In genomic region chr1:182281251-182281711, GRCm38 (mm10) we compare ENCODE assay signal across 8 mouse cellular contexts. TPM values are rescaled to one million over a fixed set of nuclear protein-coding genes. Genes with fewer than 3 reads are reported as not detected.
DNase-seq lines count a peak whose midpoint lies in the region; ATAC-seq lines count a peak whose summit lies in the region.

No protein-coding gene starts in this region.

- H3K4me3 ChIP-seq in erythroblast, embryonic 14.5 days (replicated peaks) = peak overlapping the region; percentile 92
- H3K4me3 ChIP-seq in intestine, embryonic 14.5 days (ENCODE audit: low read depth, low read length) = peak overlapping the region; percentile 83
- peak overlapping the region; percentile 64 for H3K4me3 ChIP-seq in midbrain, embryonic 13.5 days (replicated peaks)

- H3K36me3 ChIP-seq in erythroblast, embryonic 14.5 days (ENCODE audit: control insufficient read depth) = peaks cover 48% of the 10 kb centered on the region
- H3K36me3 ChIP-seq in intestine, embryonic 14.5 days (ENCODE audit: control insufficient read depth, insufficient read depth, low read length) = peaks cover 29% of the 10 kb centered on the region
- peaks cover 30% of the 10 kb centered on the region for H3K36me3 ChIP-seq in midbrain, embryonic 13.5 days

- peaks cover 47% of the 10 kb centered on the region for H3K4me1 ChIP-seq in erythroblast, embryonic 14.5 days (ENCODE audit: control insufficient read depth)
- H3K4me1 ChIP-seq in intestine, embryonic 14.5 days (replicated peaks; ENCODE audit: control insufficient read depth, insufficient read depth, low read length) = peaks cover 10% of the 10 kb centered on the region
- peaks cover 24% of the 10 kb centered on the region for H3K4me1 ChIP-seq in midbrain, embryonic 13.5 days (replicated peaks)

- 23% methylated on average over 9 of the region's 9 CpGs for WGBS in intestine, embryonic 14.5 days
- 24% methylated on average over 9 of the region's 9 CpGs for WGBS in midbrain, embryonic 13.5 days

- H3K9ac ChIP-seq in intestine, embryonic 14.5 days (ENCODE audit: low read length) = peak overlapping the region; percentile 87; the same call in 1 of the 2 replicates
- peak overlapping the region; percentile 51 for H3K9ac ChIP-seq in midbrain, embryonic 13.5 days (replicated peaks)

- ATAC-seq in intestine, embryonic 14.5 days (replicated peaks; ENCODE audit: low FRiP score, low TSS enrichment, low read depth) = no peak
- ATAC-seq in midbrain, embryonic 13.5 days = no peak

- H3K9me3 ChIP-seq in erythroblast, embryonic 14.5 days (ENCODE audit: control insufficient read depth, low read length) = no peaks in the 10 kb centered on the region
- no peaks in the 10 kb centered on the region for H3K9me3 ChIP-seq in intestine, embryonic 14.5 days (ENCODE audit: control insufficient read depth, low read length)
- no peaks in the 10 kb centered on the region for H3K9me3 ChIP-seq in midbrain, embryonic 13.5 days

- H3K27ac ChIP-seq in intestine, embryonic 14.5 days (ENCODE audit: low read depth) = no peak overlapping the region
- 0 out of 2 replicates have a peak overlapping the region, but pooled peaks have one; percentile 3 for H3K27ac ChIP-seq in midbrain, embryonic 13.5 days

- peak; percentile 31 for DNase-seq in adrenal gland, postnatal 14 days
- no peak for DNase-seq in adrenal gland, postnatal 4 days (ENCODE audit: low spot score in 2 of 2)
- peak; percentile 27 for DNase-seq in MN1 (ENCODE audit: low spot score)
- DNase-seq in intestine, embryonic 14.5 days (ENCODE audit: low spot score) = peak; percentile 63
- peak; percentile 62 for DNase-seq in thymus, postnatal 14 days
- DNase-seq in layer of hippocampus, adult 18-20 months (ENCODE audit: low spot score in 2 of 2) = no peak

- no peaks in the 10 kb centered on the region for H3K27me3 ChIP-seq in erythroblast, embryonic 14.5 days (ENCODE audit: control insufficient read depth)
- H3K27me3 ChIP-seq in intestine, embryonic 14.5 days (replicated peaks; ENCODE audit: control insufficient read depth, insufficient read depth, low read length) = no peaks in the 10 kb centered on the region
- H3K27me3 ChIP-seq in midbrain, embryonic 13.5 days = peaks cover 18% of the 10 kb centered on the region

- H3K4me2 ChIP-seq in intestine, embryonic 14.5 days (ENCODE audit: low read length) = peak overlapping the region; percentile 86
- H3K4me2 ChIP-seq in midbrain, embryonic 13.5 days (replicated peaks) = peak overlapping the region; percentile 72

RNA-seq across cellular contexts. Expression of gene Degs1, which starts 1.3 kb away (rescaled TPM):
- 78.1 and 86.7 TPM in 2 replicates for total RNA-seq in adrenal gland, postnatal 14 days (2021)
- 10 to 100 TPM; 88.7 to 90.2 TPM for total RNA-seq in adrenal gland, postnatal 4 days (2021)
- polyA plus RNA-seq in erythroblast, embryonic 14.5 days (2012) = 2.5 and 4.8 TPM in 2 replicates
- 119 and 126 TPM in 2 replicates for polyA plus RNA-seq in intestine, embryonic 14.5 days (2014; fragmentation: Nextera tagmentation; extraction: Ambion mirVana)
- 51.0 and 54.5 TPM in 2 replicates for polyA plus RNA-seq in midbrain, embryonic 13.5 days (2015; fragmentation: Nextera tagmentation; extraction: Ambion mirVana)
- 10 to 100 TPM; 68.8 to 68.9 TPM for total RNA-seq in layer of hippocampus, adult 18-20 months (2021)

Comparison
In these comparisons a context has a peak if more than half of its experiments do, and no peak if none do; other contexts are left out.
1. DNase-seq: peak in adrenal gland, postnatal 14 days (single experiment), MN1 (single experiment), intestine, embryonic 14.5 days (single experiment) and thymus, postnatal 14 days (single experiment); none in adrenal gland, postnatal 4 days (0 of 2) and layer of hippocampus, adult 18-20 months (0 of 2).
2. Peak in every context shown above with its lines, with median percentiles within 50 percentile points of each other: H3K4me3 ChIP-seq.